Mouse (Mus musculus): ENCODE measurements around the gene Lpcat3.

Lpcat3 gene

DNA sequence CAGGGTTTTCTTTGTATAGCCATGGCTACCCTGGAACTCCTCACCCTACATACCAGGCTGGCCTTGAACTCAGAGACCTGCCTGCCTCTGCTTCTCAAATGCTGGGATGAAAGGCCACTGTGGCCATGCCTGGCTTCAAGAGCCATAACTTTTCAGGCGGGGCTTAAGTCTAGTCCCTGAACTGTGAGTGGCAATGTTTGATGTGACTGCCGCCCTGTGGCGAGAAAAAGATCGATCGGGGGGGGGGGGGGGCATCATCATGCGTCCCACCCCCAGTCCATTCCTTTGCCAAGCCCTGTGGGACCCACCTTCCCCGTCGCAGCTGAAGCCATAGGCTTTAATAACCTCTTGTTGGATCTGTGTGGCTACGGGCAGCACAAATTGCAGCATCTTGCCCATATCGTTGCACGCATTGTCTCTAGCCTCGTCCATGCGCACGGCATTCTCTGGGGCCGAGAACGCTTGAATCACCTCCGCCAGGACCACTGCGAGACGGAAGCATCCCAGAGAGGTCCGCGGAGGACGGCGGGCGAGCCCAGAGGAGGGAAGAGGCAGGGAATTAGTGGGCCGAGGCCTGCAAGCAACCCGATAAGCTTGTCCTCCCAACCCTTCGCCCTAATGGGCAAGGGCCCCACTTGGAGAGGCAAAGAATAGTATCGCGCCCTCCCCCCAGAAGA lies 77.5 kb downstream of the Lpcat3 start:
- peak; percentile 64 for DNase-seq

DNA sequence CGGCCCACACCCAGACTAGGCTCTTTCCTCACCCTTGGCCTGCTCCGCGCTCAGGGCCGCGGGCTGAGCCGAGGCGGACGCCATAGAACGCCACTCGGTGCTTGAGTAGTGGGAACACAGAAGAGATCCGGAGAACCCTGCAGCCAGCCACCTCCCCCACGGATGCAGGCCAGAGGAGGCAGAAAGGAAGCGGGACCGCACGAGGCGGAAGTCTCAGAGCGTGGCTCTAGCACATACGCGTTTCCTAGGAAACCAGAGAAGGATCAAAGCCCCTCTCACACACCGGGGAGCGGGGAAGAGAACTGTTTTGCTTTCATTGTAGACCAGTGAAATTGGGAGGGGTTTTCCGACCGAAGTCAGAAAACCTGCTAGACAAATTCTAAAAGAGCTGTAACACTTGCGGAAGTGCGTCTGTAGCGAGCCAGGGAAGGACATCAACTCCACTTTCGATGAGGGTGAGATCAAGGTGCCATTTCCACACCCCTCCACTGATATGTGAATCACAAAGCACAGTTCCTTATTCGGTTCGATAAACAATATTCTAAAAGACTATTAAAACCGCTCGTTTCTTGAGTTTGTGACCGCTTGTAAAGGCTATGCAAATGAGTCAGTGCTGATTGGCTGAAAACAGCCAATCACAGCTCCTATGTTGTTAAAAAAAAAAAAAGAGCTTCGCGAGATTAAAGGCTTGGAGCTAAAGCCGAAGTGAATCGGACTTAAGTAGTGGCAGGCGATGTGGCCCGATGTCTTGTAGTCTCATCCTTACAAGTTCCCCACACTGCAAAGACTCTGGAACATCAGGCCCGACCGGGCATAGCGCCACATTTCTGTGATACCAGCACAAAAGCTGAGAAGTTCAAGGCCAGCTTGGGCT lies 78.3 kb downstream of the Lpcat3 start, which contains the start of gene Grcc10:
Gene Grcc10 (minus strand): TSS at position 487 of the 874 bp plus-strand sequence.
- peak; percentile 94 for DNase-seq

DNA sequence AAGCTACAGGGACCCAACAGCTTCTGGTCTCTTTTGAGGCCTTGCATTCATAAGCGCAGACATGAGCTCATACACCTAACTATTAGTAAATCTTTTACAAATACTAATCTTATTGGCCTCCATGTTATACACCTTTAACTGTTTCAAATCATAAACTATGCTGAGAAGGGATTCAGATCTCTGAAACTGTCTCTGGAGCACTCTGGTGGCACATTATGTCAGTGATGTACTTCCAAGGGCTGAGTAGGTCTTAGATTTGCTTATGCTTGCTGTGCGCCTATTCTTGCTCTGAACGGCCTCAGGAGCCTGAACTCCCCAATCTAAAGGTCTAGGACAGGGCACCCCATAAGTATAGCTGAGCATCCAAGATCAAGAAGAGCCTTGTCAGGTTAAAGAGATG lies 79.0 kb downstream of the Lpcat3 start:
- no peak for DNase-seq

DNA sequence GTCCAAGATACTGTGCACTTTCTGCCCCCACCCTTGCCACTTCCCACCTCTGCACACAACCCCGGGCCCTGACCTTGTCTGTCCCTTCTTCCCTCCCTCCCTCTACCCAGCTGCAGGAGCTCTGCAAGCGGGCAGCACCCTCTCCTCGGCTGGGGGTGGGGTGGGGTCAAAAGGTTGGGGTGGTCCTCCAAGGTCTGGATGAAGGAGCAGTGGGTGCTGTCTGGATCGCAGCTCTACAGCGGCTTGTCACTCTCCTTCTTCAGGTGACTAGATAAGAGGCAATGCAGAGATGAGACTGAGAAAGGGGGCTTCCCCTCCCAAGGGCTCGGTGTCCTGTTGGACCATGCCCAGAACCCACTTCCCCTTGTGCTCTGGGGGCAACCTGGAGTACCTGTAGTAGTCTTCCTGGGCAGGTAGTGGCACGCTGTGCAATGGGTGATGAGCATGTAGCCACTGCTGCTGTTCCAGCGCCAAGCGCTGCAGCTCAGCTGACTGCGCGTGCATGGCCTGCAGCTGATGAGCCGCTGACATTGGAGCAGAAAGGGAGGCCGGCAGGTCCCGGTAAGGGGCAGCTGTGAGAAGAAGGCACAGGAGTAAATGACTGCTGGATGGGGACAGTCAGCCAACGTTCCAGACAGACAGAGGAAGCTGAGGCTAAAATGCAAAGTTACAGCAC lies 80.2 kb downstream of the Lpcat3 start:
- no peak for DNase-seq

DNA sequence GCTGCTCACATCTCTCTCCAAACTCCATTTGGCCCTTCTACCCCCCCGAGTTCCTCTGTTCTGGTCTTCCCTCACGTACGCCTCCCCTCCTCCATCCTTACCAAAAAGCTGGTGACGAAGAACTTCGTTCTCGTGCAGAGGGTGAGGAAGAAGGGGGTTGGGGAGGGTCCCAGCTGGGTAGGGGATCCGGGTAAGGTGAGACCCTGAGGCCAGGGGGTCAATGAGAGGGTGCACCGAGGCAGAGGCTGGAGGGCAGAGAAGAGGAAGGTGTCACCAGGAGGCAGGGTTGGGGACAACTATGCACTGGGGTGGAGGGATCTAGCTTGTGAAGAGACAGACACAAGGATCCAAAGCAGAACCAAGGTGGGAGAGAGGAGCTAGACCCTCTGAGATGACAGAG lies 80.8 kb downstream of the Lpcat3 start:
- no peak for DNase-seq

DNA sequence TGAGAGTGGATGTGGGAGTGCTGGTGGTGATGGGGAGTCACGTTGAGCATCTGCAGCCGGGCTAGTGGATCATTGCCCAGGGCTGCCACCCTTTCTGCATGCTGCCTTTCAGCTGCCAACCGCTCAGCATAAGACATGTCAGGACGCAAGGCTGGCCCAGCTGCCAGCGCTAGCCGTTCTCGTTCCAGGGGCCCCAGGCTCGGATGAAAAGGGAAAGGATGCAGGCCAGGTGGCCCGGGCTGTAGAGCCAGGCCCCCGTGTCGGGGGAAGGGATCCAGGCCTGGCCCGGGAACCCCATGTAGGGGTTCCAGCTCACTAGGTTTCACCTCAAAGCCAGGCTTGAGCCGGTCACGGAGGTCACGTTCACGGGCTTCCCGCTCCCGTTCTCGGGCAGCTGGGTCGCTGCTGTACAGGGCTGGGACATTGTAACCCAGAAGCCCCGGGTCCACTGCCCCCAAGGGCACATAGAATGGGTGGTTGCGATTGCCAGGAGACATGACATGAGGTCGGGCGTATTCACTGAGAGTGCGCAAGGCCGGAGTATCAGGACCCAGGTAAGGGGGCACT lies 82.0 kb downstream of the Lpcat3 start:
- no peak for DNase-seq

DNA sequence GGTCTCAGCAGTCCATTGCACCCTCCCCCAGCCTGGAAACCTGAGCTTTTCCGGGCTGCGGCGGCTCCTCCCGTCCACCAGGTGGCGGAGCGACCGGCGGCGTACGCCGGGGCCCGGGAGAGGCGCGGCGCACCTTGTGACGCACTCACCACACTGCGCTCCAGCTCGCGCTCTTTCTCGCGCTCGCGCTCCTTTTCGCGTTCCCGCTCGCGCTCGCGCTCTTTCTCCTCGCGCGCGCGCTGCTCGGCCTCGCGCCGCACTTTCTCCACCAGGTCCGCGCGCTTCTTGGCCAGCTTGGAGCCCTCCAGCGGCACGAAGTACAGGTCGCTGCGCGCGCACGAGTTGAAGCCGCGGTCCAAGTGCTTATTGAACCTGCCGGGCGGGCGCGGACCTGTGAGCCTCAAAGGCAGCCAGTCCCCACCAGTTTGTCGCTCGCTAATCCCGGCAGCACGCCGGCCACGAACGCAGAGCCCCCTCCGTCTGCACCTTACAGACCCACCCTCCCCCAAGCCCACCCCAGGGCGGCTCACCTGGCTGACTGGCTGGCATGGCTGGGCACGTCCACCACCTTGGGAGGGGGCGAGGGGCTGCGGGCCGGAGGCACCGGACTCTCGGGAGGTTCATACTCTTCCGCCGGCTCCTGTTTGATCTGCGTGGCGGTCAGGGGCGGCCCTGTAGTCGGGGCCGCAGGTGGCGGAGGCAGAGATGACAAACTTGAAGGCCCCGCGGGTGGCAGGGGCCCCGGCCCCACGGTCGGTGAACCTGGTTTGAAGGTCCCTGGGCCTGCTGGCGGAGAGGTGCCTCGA lies 82.9 kb downstream of the Lpcat3 start:
- peak; percentile 95 for DNase-seq

DNA sequence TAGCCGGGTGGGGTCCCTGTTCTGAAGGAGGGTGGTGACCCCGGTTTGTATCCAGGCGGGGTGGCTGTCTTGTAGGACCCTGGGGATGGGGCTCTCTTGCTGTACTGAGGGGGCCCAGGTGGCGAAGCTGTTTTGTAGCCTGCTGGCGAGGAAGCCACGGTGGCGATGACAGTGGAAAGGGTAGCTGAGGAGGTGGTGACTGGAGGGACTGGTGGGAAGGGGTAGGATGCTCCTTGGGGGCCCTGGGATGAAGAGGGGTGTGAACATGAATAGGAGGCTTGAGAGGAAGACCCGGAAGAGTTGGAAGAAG lies 83.4 kb downstream of the Lpcat3 start:
- no peak for DNase-seq

DNA sequence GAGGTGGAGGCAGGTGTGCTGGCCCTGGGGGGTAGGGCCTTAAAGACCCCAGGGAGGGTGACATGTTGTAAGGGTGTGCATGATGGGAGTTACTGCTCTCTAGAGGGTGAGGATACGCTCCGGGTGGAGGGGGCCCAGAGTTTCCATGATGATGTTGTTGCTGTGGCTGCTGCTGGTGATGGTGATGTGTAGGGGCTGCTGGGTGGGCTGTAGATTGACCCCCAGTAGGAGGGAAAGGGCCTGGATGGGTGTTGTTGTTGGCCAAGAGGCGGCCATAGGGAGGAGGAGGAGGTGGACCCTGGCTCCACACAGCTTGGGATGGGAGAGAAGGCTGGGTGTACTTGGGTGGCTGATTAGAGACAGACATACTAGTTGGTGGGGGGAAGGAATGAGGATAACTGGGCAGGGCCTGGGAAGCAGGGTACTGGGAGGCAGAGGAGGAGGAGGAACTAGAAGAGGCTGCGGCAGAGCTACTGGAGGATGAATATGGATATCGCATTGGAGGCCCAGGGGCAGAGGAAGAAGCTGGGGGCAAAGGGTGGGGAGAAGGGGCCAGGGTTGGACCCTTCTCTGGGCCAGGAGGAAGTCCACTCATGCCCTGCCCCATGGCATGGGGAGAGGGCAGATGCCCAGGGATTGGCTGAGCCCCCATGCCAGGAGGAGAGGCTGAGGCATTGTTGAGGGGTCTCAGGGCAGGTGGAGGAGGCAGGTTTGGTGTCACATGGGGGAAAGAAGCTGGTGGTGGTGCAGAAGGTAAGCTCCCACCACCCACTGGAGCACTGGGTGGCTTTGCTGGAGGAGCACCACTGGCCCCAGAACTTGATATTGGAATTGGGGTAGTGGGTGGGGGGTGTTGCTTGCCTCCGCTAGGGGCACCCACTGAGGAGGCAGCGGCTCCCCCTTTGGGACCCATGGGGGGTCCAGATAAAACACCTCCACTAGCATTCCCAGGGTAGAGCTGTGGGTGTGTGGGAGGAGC lies 84.1 kb downstream of the Lpcat3 start:
- no peak for DNase-seq

DNA sequence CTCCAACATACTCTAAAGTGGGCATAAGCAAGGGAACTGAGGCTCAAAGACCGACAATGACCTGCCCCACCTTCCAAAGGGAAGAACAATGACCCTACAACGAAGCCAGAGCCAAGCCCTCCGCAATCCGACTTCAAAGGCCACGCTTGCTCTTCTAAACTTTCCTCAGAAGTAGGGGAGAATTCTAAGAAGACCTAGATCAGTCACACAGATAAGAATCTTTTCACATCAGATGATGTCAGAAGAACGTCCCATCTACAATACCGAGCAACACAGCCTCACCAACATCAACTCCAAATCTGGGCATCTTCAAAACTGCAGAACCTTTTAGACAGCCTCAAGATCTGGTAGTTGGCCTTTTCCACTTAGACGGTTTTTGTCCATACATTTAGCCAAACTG lies 87.6 kb downstream of the Lpcat3 start:
- DNase-seq: no peak

DNA sequence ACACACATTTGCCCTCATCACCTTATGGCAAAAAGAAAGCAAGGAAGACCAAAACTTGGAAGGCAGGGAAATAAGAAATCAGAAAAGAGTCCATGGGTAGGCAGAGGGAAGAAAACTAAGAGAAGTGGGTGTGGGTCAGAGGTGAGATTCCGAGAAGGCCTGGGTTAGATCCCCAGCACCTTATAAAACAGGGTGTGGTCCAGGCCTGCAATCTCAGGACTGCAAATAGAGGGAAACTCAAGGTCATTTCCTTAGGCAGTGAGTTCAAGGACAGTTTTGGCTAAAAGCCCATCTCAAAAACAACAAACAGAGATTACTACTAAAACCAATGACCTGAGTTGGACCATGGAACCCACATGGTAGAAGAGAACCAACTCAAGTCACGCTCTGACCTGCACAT lies 91.0 kb downstream of the Lpcat3 start:
- DNase-seq: no peak
